Mouse (Mus musculus): ENCODE results near the gene Crygd. TPM values are rescaled to one million over a fixed set of nuclear protein-coding genes. Genes with fewer than 3 reads are reported as not detected.

Crygd gene
- total and polyA plus RNA-seq, 2 experiments from 2014 or later = not detected

GRCm38 (mm10) chr1:65012726-65013125, 50.5 kb downstream of the Crygd start:
- H3K9ac ChIP-seq (replicated peaks; ENCODE audit: low read length, poor library complexity, severe bottlenecking) = no peak overlapping the region
- DNase-seq (ENCODE audit: low spot score) (no peak), ATAC-seq (ENCODE audit: low FRiP score) (no peak)
- no peaks in the 10 kb centered on the region for H3K9me3 ChIP-seq (ENCODE audit: low read length)
- H3K4me1 ChIP-seq (ENCODE audit: insufficient read depth, low read length) = no peaks in the 10 kb centered on the region
- no peak for TF ChIP-seq CTCF (IDR thresholded peaks at IDR 0.05)
- WGBS = 83% methylated on average over 4 of the region's 4 CpGs
- no peak overlapping the region for H3K4me2 ChIP-seq (ENCODE audit: low read depth, low read length, poor library complexity, severe bottlenecking)
- no peak overlapping the region for H3K27ac ChIP-seq (ENCODE audit: low read depth, low read length)
- no peaks in the 10 kb centered on the region for H3K36me3 ChIP-seq (ENCODE audit: insufficient read depth, low read length)
- no peak overlapping the region for H3K4me3 ChIP-seq (ENCODE audit: low read depth, low read length)
- H3K27me3 ChIP-seq (ENCODE audit: insufficient read depth, low read length) = no peaks in the 10 kb centered on the region

Other genes starting within 250 kb of the Crygd start
- 14.6 and 21.9 TPM in 2 replicates for gene Plekhm3, start 106.6 kb downstream of the Crygd start, total RNA-seq (2014; rRNA removed)
- 5.6 and 5.9 TPM in 2 replicates for gene Plekhm3, start 106.6 kb downstream of the Crygd start, polyA plus RNA-seq (2015; fragmentation: Nextera tagmentation; extraction: Ambion mirVana)
- gene Akr1cl, start 30.7 kb downstream of the Crygd start, total RNA-seq (2014; rRNA removed) = not detected in 2 replicates
- not detected in 2 replicates for gene Akr1cl, start 30.7 kb downstream of the Crygd start, polyA plus RNA-seq (2015; fragmentation: Nextera tagmentation; extraction: Ambion mirVana)
- not detected in 2 replicates for gene Cryge, start 12.3 kb downstream of the Crygd start, total RNA-seq (2014; rRNA removed)
- gene Cryge, start 12.3 kb downstream of the Crygd start, polyA plus RNA-seq (2015; fragmentation: Nextera tagmentation; extraction: Ambion mirVana) = not detected in 2 replicates
- not detected in 2 replicates for gene Crygc, start 10.2 kb upstream of the Crygd start, total RNA-seq (2014; rRNA removed)
- not detected in 2 replicates for gene Crygc, start 10.2 kb upstream of the Crygd start, polyA plus RNA-seq (2015; fragmentation: Nextera tagmentation; extraction: Ambion mirVana)
- not detected in 2 replicates for gene Crygb, start 18.8 kb upstream of the Crygd start, total RNA-seq (2014; rRNA removed)
- gene Crygb, start 18.8 kb upstream of the Crygd start, polyA plus RNA-seq (2015; fragmentation: Nextera tagmentation; extraction: Ambion mirVana) = 0.38 and 0.43 TPM in 2 replicates
- gene Cryga, start 39.9 kb upstream of the Crygd start, total RNA-seq (2014; rRNA removed) = 0.90 and 2.8 TPM in 2 replicates
- 0.50 and 0.95 TPM in 2 replicates for gene Cryga, start 39.9 kb upstream of the Crygd start, polyA plus RNA-seq (2015; fragmentation: Nextera tagmentation; extraction: Ambion mirVana)
- gene Gm28845, start 56.1 kb upstream of the Crygd start, total RNA-seq (2014; rRNA removed) = 0.47 and 1.3 TPM in 2 replicates
- gene Gm28845, start 56.1 kb upstream of the Crygd start, polyA plus RNA-seq (2015; fragmentation: Nextera tagmentation; extraction: Ambion mirVana) = 1.2 and 1.6 TPM in 2 replicates
- gene D630023F18Rik, start 59.8 kb upstream of the Crygd start, total RNA-seq (2014; rRNA removed) = 4.2 and 8.4 TPM in 2 replicates
- 8.8 and 9.7 TPM in 2 replicates for gene D630023F18Rik, start 59.8 kb upstream of the Crygd start, polyA plus RNA-seq (2015; fragmentation: Nextera tagmentation; extraction: Ambion mirVana)
- gene Idh1, start 123.0 kb upstream of the Crygd start, total RNA-seq (2014; rRNA removed) = 240 and 332 TPM in 2 replicates
- gene Idh1, start 123.0 kb upstream of the Crygd start, polyA plus RNA-seq (2015; fragmentation: Nextera tagmentation; extraction: Ambion mirVana) = 408 and 416 TPM in 2 replicates
- gene Pikfyve, start 123.2 kb upstream of the Crygd start, total RNA-seq (2014; rRNA removed) = 30.1 and 39.6 TPM in 2 replicates
- gene Pikfyve, start 123.2 kb upstream of the Crygd start, polyA plus RNA-seq (2015; fragmentation: Nextera tagmentation; extraction: Ambion mirVana) = 7.7 and 10.4 TPM in 2 replicates
- gene Pth2r, start 218.6 kb upstream of the Crygd start, total RNA-seq (2014; rRNA removed) = 1.5 and 3.4 TPM in 2 replicates
- 2.1 and 2.3 TPM in 2 replicates for gene Pth2r, start 218.6 kb upstream of the Crygd start, polyA plus RNA-seq (2015; fragmentation: Nextera tagmentation; extraction: Ambion mirVana)